Mouse (Mus musculus): ENCODE results near the gene Ap4m1. TPM values are rescaled to one million over a fixed set of nuclear protein-coding genes. Genes with fewer than 3 reads are reported as not detected.
"Not testable (repeated sequence)": the region's sequence is repeated elsewhere in the genome, so short reads cannot be mapped to it uniquely, and the experiment has no call there.

Gene Ap4m1
- polyA plus RNA-seq, 1 experiment from 2014 or later = 33.0 TPM

DNA sequence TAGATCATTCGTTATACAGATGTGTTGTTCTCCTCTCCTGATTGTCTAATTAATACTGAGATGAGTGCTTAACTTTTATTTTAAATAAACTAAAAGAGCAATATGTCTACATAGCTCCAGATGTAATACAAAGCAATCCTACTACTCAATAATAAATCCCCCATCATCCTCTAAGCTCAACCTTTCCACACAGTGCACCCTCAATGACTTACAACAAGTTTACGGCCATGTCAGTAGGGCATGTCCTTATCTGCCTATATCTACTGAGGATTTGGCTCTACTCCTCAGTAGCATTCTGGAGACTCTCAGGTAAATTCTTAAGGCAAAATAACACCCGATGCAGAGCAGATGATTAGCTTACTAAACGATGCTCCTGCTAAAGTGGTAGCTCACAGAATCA is 36.1 kb downstream of the Ap4m1 start:
- no peaks in the 10 kb centered on the region for H3K36me3 ChIP-seq (replicated peaks)
- H3K27me3 ChIP-seq (replicated peaks; ENCODE audit: low read depth, poor library complexity, severe bottlenecking) = no peaks in the 10 kb centered on the region
- 85% methylated on average over 4 of the region's 4 CpGs for WGBS
- no peak overlapping the region for H3K27ac ChIP-seq (replicated peaks)
- H3K4me1 ChIP-seq = no peaks in the 10 kb centered on the region
- no peak for DNase-seq (ENCODE audit: low spot score)
- peaks cover 18% of the 10 kb centered on the region for H3K9me3 ChIP-seq
- H3K4me3 ChIP-seq = no peak overlapping the region

GRCm38 (mm10) chr5:138216632-138217031 is 44.8 kb downstream of the Ap4m1 start:
- peaks cover 39% of the 10 kb centered on the region for H3K9me3 ChIP-seq
- H3K27me3 ChIP-seq (replicated peaks; ENCODE audit: low read depth, poor library complexity, severe bottlenecking); H3K27ac ChIP-seq (replicated peaks); H3K4me1 ChIP-seq; DNase-seq (ENCODE audit: low spot score); H3K4me3 ChIP-seq; H3K36me3 ChIP-seq (replicated peaks): not testable (repeated sequence)
- WGBS = 92% methylated on average over 13 of the region's 13 CpGs

DNA sequence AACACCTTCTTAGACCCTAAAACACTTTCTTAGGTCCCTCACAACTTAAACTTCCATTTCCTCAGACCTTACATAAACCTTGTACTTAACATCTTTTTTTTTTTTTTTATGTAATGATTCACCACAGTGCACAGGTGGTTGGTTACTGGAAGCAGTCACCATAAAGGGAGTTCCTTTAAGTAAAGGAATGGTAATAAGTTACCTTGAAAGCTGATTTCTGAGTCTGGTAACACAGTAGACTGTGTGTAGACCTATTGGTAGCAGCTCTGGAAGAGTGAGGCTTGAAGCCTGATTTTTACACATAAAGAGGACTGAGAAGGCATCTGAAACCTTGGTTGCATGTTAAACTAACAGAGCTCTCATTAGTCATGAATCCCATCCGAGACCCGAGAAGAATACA is 48.1 kb downstream of the Ap4m1 start:
- DNase-seq (ENCODE audit: low spot score) = no peak
- Histone ChIP-seq H3K27me3 (replicated peaks; ENCODE audit: low read depth, poor library complexity, severe bottlenecking) (no peaks in the 10 kb centered on the region), H3K4me3 (no peak overlapping the region), H3K9me3 (peaks cover 23% of the 10 kb centered on the region), H3K4me1 (no peaks in the 10 kb centered on the region), H3K36me3 (replicated peaks) (no peaks in the 10 kb centered on the region), H3K27ac (replicated peaks) (no peak overlapping the region)
- WGBS = 75% methylated on average over 2 of the region's 2 CpGs

GRCm38 (mm10) chr5:138222111-138222510 is 50.3 kb downstream of the Ap4m1 start:
- no peaks in the 10 kb centered on the region for H3K27me3 ChIP-seq (replicated peaks; ENCODE audit: low read depth, poor library complexity, severe bottlenecking)
- H3K36me3 ChIP-seq (replicated peaks) = no peaks in the 10 kb centered on the region
- H3K9me3 ChIP-seq = peaks cover 2% of the 10 kb centered on the region
- 26% methylated on average over 4 of the region's 4 CpGs for WGBS
- peak; percentile 77 for DNase-seq (ENCODE audit: low spot score)
- H3K4me1 ChIP-seq = no peaks in the 10 kb centered on the region
- no peak overlapping the region for H3K4me3 ChIP-seq
- H3K27ac ChIP-seq (replicated peaks) = no peak overlapping the region

- H3K27ac ChIP-seq (replicated peaks) = no peak overlapping the region
- H3K4me3 ChIP-seq = no peak overlapping the region
- WGBS = 62% methylated on average over 3 of the region's 3 CpGs
- H3K27me3 ChIP-seq (replicated peaks; ENCODE audit: low read depth, poor library complexity, severe bottlenecking) = no peaks in the 10 kb centered on the region
- no peaks in the 10 kb centered on the region for H3K36me3 ChIP-seq (replicated peaks)
- no peak for DNase-seq (ENCODE audit: low spot score)
- H3K4me1 ChIP-seq = no peaks in the 10 kb centered on the region
- H3K9me3 ChIP-seq = no peaks in the 10 kb centered on the region
These were observed 51.5 kb downstream of the Ap4m1 start for GRCm38 (mm10) chr5:138223287-138223686.

GRCm38 (mm10) chr5:138225700-138226099 is 53.9 kb downstream of the Ap4m1 start, which contains the start of gene Nxpe5:
Gene Nxpe5 (plus strand): TSS chr5:138225898.
- H3K4me1 ChIP-seq = no peaks in the 10 kb centered on the region
- DNase-seq (ENCODE audit: low spot score) = no peak
- no peaks in the 10 kb centered on the region for H3K9me3 ChIP-seq
- H3K36me3 ChIP-seq (replicated peaks) = no peaks in the 10 kb centered on the region
- no peak within 1 kb of the TSS for H3K4me3 ChIP-seq
- 59% methylated on average over 2 of the region's 2 CpGs for WGBS
- no peak within 1 kb of the TSS for H3K27ac ChIP-seq (replicated peaks)
- no peaks in the 10 kb centered on the region for H3K27me3 ChIP-seq (replicated peaks; ENCODE audit: low read depth, poor library complexity, severe bottlenecking)

DNA sequence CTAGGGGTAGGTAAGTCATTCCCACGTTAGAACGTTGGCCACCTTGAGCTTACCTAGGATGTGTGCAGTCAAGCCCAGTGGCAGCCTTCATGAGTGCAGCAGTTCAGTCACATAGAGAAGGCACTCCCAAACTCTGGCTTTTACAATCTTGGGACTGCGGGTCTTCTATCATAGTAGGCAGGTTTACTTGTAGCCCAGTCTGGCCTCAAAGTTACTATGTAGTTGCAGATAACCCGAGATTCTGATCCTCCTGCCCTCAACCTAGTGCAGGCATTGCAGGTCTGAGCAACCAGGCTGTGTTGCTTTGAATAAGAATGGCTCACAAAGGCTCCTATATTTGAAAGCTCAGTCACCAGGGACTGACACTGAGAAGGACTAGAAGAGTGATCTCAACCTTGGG is 54.7 kb downstream of the Ap4m1 start:
- H3K4me3 ChIP-seq = no peak overlapping the region
- WGBS = 78% methylated on average over 4 of the region's 4 CpGs
- no peak for DNase-seq (ENCODE audit: low spot score)

GRCm38 (mm10) chr5:138227367-138227766 is 55.6 kb downstream of the Ap4m1 start:
- no peaks in the 10 kb centered on the region for H3K27me3 ChIP-seq (replicated peaks; ENCODE audit: low read depth, poor library complexity, severe bottlenecking)
- no peaks in the 10 kb centered on the region for H3K4me1 ChIP-seq
- WGBS = 75% methylated on average over 2 of the region's 2 CpGs
- no peak overlapping the region for H3K27ac ChIP-seq (replicated peaks)
- no peaks in the 10 kb centered on the region for H3K9me3 ChIP-seq
- no peak for DNase-seq (ENCODE audit: low spot score)
- no peak overlapping the region for H3K4me3 ChIP-seq
- no peaks in the 10 kb centered on the region for H3K36me3 ChIP-seq (replicated peaks)

More for the DNA sequence above, 54.7 kb downstream of the Ap4m1 start:
- Histone ChIP-seq H3K27me3 (replicated peaks; ENCODE audit: low read depth, poor library complexity, severe bottlenecking) (no peaks in the 10 kb centered on the region), H3K9me3 (no peaks in the 10 kb centered on the region), H3K36me3 (replicated peaks) (no peaks in the 10 kb centered on the region), H3K4me1 (no peaks in the 10 kb centered on the region), H3K27ac (replicated peaks) (no peak overlapping the region)

DNA sequence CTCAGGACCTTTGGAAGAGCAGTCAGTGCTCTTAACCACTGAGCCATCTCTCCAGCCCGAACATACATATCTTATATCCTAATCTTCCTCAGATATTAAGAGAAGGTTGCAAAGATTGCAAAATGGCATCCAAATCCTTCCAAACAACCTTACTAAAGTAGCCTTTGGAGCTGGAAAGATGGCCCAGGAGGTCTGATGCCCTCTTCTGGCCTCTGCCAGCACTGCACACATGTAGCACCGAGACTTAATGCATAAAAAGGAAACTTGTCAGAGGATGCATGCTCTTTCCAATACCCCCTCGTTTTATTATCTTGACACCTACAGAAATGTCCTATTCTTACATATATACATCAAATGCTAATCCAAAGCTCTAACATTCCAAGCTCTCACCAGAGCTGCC is 56.2 kb downstream of the Ap4m1 start:
- WGBS = 63% methylated on average over 3 of the region's 3 CpGs
- Histone ChIP-seq H3K27me3 (replicated peaks; ENCODE audit: low read depth, poor library complexity, severe bottlenecking) (no peaks in the 10 kb centered on the region), H3K4me3 (no peak overlapping the region), H3K36me3 (replicated peaks) (no peaks in the 10 kb centered on the region), H3K4me1 (no peaks in the 10 kb centered on the region), H3K27ac (replicated peaks) (no peak overlapping the region), H3K9me3 (no peaks in the 10 kb centered on the region)
- no peak for DNase-seq (ENCODE audit: low spot score)

- Histone ChIP-seq H3K27ac (replicated peaks) (no peak overlapping the region), H3K4me1 (no peaks in the 10 kb centered on the region), H3K9me3 (no peaks in the 10 kb centered on the region), H3K36me3 (replicated peaks) (no peaks in the 10 kb centered on the region), H3K4me3 (no peak overlapping the region), H3K27me3 (replicated peaks; ENCODE audit: low read depth, poor library complexity, severe bottlenecking) (no peaks in the 10 kb centered on the region)
- 96% methylated on average over 3 of the region's 3 CpGs for WGBS
- no peak for DNase-seq (ENCODE audit: low spot score)
These were observed 57.7 kb downstream of the Ap4m1 start for GRCm38 (mm10) chr5:138229511-138229910.

MicroRNAs encoded within 50 kb of the gene (microRNA counts, 519-probe panel; counts per million panel counts)
- microRNA mmu-miR-106b = 5,675 counts per million, percentile 92 among the panel's probes with 10 or more counts
- microRNA mmu-miR-25 = 7,817 counts per million, percentile 99 among the panel's probes with 10 or more counts
- microRNA mmu-miR-93 = 6,181 counts per million, percentile 95 among the panel's probes with 10 or more counts

Small RNAs within 50 kb of the gene (microRNA-seq; reads per million reads assigned to microRNA genes)
- gene Mir106b = 16,741 reads per million, percentile 98 among the genes with 10 or more reads in this experiment
- 1,345 reads per million, percentile 77 among the genes with 10 or more reads in this experiment for gene Mir25
- gene Mir93 = 21,895 reads per million, percentile 98 among the genes with 10 or more reads in this experiment

Other genes with a start within 250 kb of the Ap4m1 start
- gene Gjc3, start 208.9 kb upstream of the Ap4m1 start, polyA plus RNA-seq (2016; fragmentation: Nextera tagmentation; extraction: Ambion mirVana) = 0.06 and 0.07 TPM in 2 replicates
- not detected in 2 replicates for gene Azgp1, start 190.5 kb upstream of the Ap4m1 start, polyA plus RNA-seq (2016; fragmentation: Nextera tagmentation; extraction: Ambion mirVana)
- gene Smok3a, start 150.7 kb upstream of the Ap4m1 start, polyA plus RNA-seq (2016; fragmentation: Nextera tagmentation; extraction: Ambion mirVana) = not detected in 2 replicates
- gene Smok3b, start 150.6 kb upstream of the Ap4m1 start, polyA plus RNA-seq (2016; fragmentation: Nextera tagmentation; extraction: Ambion mirVana) = not detected in 2 replicates
- not detected in 2 replicates for gene Smok3c, start 118.8 kb upstream of the Ap4m1 start, polyA plus RNA-seq (2016; fragmentation: Nextera tagmentation; extraction: Ambion mirVana)
- 28.2 and 30.0 TPM in 2 replicates for gene Zkscan1, start 86.9 kb upstream of the Ap4m1 start, polyA plus RNA-seq (2016; fragmentation: Nextera tagmentation; extraction: Ambion mirVana)
- 96.5 and 97.0 TPM in 2 replicates for gene Zscan21, start 55.1 kb upstream of the Ap4m1 start, polyA plus RNA-seq (2016; fragmentation: Nextera tagmentation; extraction: Ambion mirVana)
- 32.1 and 39.8 TPM in 2 replicates for gene Zfp113, start 16.3 kb upstream of the Ap4m1 start, polyA plus RNA-seq (2016; fragmentation: Nextera tagmentation; extraction: Ambion mirVana)
- gene Cops6, start 10.9 kb upstream of the Ap4m1 start, polyA plus RNA-seq (2016; fragmentation: Nextera tagmentation; extraction: Ambion mirVana) = 357 and 367 TPM in 2 replicates
- 365 and 378 TPM in 2 replicates for gene Mcm7, start 420 bp downstream of the Ap4m1 start, polyA plus RNA-seq (2016; fragmentation: Nextera tagmentation; extraction: Ambion mirVana)
- 146 and 149 TPM in 2 replicates for gene Taf6, start 15.4 kb downstream of the Ap4m1 start, polyA plus RNA-seq (2016; fragmentation: Nextera tagmentation; extraction: Ambion mirVana)
- 54.4 and 54.6 TPM in 2 replicates for gene Cnpy4, start 15.5 kb downstream of the Ap4m1 start, polyA plus RNA-seq (2016; fragmentation: Nextera tagmentation; extraction: Ambion mirVana)
- gene Mblac1, start 22.3 kb downstream of the Ap4m1 start, polyA plus RNA-seq (2016; fragmentation: Nextera tagmentation; extraction: Ambion mirVana) = 8.7 and 9.4 TPM in 2 replicates
- gene Nxpe5, start 53.9 kb downstream of the Ap4m1 start, polyA plus RNA-seq (2016; fragmentation: Nextera tagmentation; extraction: Ambion mirVana) = not detected in 2 replicates
- 38.6 and 40.2 TPM in 2 replicates for gene Lamtor4, start 83.5 kb downstream of the Ap4m1 start, polyA plus RNA-seq (2016; fragmentation: Nextera tagmentation; extraction: Ambion mirVana)
- 5.7 and 6.1 TPM in 2 replicates for gene BC037034, start 92.0 kb downstream of the Ap4m1 start, polyA plus RNA-seq (2016; fragmentation: Nextera tagmentation; extraction: Ambion mirVana)
- 3.6 and 4.5 TPM in 2 replicates for gene Gal3st4, start 100.8 kb downstream of the Ap4m1 start, polyA plus RNA-seq (2016; fragmentation: Nextera tagmentation; extraction: Ambion mirVana)
- 0.11 TPM in 1 of 2 replicates, not detected in the other for gene Gm43720, start 108.0 kb downstream of the Ap4m1 start, polyA plus RNA-seq (2016; fragmentation: Nextera tagmentation; extraction: Ambion mirVana)
- 48.1 TPM in 2 replicates for gene Gpc2, start 108.0 kb downstream of the Ap4m1 start, polyA plus RNA-seq (2016; fragmentation: Nextera tagmentation; extraction: Ambion mirVana)
- 5.5 and 6.2 TPM in 2 replicates for gene Stag3, start 108.2 kb downstream of the Ap4m1 start, polyA plus RNA-seq (2016; fragmentation: Nextera tagmentation; extraction: Ambion mirVana)
- 0.19 TPM in 1 of 2 replicates, not detected in the other for gene Pvrig, start 170.0 kb downstream of the Ap4m1 start, polyA plus RNA-seq (2016; fragmentation: Nextera tagmentation; extraction: Ambion mirVana)

Data from embryonic facial prominence, embryonic 10.5 days (tissue).